Mouse (Mus musculus) spleen, adult 18-20 months (tissue): ENCODE data around the gene Zfp683.

Experiments used
- DNase-seq, 2 experiments: peaks; one replicate each; pipeline ENCODE4 v3.0.0; 2022; ENCODE audit warnings: mixed read lengths in 2 of 2

Zfp683 gene

DNA sequence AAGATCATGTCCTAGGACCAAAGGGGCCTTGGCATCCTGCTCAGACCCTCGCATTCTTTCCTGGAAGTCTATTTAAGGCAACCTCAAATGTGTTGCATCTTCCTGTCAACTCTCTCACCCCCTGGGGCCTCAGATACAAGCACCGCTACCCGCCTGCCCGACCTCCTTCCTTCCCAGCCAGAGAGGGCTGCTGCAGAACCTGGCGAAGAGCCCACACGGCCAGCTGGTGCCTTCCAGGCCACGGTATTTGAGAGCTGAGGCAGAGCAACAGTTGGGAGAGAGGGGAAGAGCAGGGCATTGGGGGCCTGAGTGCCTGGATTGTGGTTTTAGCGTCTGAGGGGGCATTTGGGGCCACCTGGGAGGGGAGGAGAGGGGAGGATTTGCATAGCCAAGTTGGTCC, 1.1 kb upstream of the Zfp683 start:
- DNase-seq: no peak

- DNase-seq: no peak
Observed at GRCm38 (mm10) chr4:134058166-134058715, 4.6 kb downstream of the Zfp683 start.

DNA sequence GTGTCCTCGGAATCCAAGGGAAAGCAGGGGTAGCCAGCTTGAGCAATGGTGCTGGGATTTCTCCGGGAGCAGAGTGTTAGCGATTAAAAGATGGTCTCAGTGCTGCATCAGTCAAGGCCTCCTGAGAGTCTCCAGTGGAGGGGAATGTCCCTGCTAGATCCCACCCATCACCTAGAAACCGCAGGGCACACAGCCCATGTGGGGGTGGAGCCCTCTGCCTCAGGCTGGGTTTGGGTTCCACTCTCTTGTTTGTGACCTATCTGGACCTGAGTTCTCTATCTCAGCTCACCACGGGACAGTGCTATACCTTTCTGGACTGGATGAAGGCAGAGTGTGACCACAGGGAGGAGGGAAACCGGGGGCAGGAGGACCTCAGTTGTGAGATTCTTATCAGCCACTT, 5.3 kb downstream of the Zfp683 start:
- DNase-seq: no peak

DNA sequence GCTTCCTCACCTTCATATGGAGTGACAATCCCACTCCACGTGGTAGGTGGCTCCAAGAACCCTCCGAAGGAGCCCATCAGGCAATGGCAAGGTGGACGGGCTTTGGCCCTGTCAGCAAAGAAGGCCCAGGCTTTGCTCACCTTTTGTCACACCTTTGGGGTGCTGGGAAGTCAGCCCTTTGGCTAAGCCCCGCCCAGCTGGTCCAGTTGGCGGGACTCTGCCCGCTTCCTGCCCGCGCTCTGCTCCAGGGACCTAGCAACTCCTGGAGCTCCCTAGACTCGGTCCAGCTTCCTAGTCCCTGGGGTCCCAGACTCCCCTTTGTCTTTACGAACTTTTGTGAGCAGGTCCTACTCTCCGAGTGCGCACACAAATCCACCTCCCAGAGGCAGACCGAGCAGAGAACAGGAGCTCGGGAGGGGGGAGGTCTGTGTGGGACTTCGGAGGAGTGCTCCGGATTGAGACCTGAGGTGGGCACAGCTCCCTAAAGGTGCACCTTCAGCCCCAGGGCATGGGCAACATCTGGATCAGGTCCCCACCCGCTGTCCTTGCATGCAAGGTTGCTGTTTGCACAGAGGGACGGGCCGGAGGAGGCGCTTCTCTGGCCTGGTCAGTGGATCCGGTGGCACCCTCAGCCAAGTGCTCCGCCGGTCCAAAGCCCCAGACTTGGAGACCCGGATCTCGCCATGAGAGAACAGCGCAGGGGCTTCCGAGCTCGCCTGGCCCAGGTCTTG, 6.7 kb downstream of the Zfp683 start, which contains the start of gene Crybg2:
Crybg2 (plus strand) TSS at position 681 of the 731 bp plus-strand sequence.
- no peak for DNase-seq

GRCm38 (mm10) chr4:134061166-134061830, 7.7 kb downstream of the Zfp683 start:
- DNase-seq: no peak

DNA sequence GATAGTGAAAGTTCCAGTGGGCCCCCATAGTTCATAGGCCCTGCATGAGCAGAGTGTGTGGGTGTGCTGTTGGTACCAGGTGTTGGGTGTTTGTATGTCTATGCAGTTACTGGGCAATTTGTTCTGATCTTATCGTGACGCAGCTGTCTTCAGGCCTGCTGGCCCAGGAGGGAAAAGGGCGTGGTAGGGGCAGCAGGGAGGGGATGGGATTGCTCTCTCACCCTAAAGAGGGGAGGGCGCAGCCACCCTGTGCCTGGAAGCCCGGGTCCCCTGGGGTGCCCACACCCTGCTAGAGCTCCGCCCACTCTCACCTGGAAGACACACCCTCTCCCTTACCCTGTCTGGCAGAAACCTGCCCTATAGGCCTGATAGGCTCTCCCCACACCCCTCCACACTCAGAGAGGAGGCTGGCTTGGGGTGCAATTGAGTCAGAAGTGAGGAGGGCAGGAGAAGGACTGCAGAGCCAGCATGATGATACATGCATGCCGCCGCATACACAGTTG, 8.4 kb downstream of the Zfp683 start:
- DNase-seq: no peak

DNA sequence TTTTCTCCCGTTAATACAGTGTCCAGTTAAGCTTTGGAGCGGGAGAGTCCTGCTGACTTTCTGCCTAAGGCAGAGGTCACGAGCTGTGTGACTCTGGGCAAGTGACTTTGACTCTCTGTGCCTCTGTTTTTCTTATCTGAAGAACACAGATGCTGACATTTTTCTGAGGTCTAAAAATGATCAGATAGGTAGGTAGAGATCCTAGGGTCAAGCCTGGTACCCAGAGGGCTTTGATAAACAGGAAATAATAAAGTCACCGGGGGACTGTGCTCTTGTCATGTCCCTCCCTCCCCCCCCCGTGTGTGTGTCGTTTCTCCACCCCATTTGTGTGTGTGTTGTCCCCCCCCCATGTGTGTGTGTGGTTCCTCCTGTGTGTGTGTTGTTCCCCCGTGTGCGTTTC, 8.9 kb downstream of the Zfp683 start:
- no peak for DNase-seq

- DNase-seq: no peak
Observed at GRCm38 (mm10) chr4:134065431-134066004, 11.9 kb downstream of the Zfp683 start.

- DNase-seq: no peak
Observed at GRCm38 (mm10) chr4:134067383-134067782, 13.7 kb downstream of the Zfp683 start.

GRCm38 (mm10) chr4:134067833-134068544, 14.4 kb downstream of the Zfp683 start:
- no peak for DNase-seq

DNA sequence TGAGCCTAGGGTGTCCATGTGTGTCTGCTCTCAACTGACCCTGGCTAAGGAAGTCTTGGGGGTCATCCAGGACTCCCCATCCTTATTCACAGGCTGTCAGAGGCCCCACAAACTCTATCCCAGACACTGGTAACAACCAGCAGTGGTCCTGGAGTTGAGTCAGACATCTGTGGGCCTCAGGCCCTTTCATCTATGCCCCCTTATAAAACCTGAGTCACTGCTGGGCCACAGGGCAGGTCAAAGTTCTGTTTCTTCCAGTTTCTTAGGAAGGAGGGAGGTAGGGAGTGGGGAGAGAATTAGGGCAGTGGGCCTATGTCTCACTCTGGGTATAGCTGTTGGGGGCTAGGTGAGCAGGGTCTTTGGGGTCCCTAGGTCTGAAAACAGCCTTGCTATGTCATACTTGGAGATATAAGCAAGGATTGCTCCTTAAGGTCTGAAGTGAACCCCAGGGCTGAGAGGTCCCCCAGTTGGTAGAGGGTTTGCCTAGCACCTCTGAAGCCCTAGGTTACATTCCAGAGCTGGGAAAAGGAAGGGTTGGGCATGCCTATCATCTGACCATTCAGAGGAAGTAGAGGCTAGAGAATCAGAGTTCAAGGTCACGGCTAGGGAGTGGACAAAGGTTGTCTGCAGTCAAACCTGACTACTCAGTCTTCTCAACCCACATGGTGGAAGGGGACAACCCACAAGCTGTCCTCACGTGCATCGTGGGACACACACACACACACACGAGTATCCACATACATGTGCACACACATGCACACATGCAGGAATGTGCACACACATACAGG, 15.3 kb downstream of the Zfp683 start:
- DNase-seq: no peak

GRCm38 (mm10) chr4:134078694-134079093, 25.1 kb downstream of the Zfp683 start:
- DNase-seq: peak in 1 of 2 experiments; percentile 55

GRCm38 (mm10) chr4:134080674-134081073, 27.0 kb downstream of the Zfp683 start:
- DNase-seq: no peak

DNA sequence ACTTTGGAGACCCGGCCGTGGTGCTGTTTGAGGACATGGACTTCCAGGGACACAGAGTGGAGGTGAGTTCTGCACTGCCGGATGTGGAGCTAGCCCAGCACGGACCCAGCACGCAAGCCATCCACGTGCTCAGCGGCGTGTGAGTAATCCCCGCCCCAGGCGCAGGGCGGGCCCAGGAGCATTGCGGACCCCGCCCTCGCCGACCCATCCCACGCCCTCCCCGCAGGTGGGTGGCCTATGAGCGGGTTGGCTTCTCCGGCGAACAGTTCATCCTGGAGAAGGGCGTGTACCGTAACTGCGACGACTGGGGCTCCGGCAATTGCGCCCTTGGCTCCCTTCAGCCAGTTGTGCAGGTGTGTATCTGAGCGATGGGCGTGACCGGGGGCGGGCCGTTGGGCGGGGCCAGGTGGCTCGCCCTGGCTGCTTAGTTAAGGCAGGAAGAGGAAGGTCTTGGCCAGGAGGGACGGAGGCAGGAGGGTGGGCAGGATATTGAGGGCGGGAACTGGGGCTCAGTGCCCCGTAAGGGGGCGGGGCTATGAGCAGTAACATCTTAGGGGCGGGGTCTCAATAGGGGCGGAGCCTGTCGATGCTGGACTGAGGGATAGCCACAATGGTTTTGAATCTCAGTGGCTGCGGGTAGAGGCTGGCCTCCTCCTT, 28.2 kb downstream of the Zfp683 start:
- peak; percentile 90 to 93 for DNase-seq

GRCm38 (mm10) chr4:134082460-134082859, 28.8 kb downstream of the Zfp683 start:
- no peak for DNase-seq

GRCm38 (mm10) chr4:134084999-134085398, 31.4 kb downstream of the Zfp683 start:
- DNase-seq: no peak

GRCm38 (mm10) chr4:134087412-134087811, 33.8 kb downstream of the Zfp683 start:
- peak; percentile 42 to 61 for DNase-seq

GRCm38 (mm10) chr4:134089029-134089428, 35.4 kb downstream of the Zfp683 start:
- DNase-seq: no peak

GRCm38 (mm10) chr4:134090521-134091224, 37.0 kb downstream of the Zfp683 start:
- no peak for DNase-seq

DNA sequence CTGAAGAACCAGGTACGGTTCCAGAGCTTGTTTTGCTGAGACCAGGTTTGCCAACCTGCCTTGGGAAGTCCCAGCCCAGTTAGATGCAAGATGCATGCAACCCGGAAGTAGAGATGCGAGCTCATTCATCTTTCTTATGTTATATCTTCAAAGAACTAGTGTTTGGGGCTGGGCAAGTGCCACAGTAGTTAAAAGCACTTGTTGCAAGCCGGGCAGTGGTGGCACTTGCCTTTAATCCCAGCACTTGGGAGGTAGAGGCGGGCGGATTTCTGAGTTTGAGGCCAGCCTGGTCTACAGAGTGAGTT, 37.5 kb downstream of the Zfp683 start:
- DNase-seq: no peak
